Comparison of ENCODE assay signal across 29 mouse cellular contexts in the genomic region with DNA sequence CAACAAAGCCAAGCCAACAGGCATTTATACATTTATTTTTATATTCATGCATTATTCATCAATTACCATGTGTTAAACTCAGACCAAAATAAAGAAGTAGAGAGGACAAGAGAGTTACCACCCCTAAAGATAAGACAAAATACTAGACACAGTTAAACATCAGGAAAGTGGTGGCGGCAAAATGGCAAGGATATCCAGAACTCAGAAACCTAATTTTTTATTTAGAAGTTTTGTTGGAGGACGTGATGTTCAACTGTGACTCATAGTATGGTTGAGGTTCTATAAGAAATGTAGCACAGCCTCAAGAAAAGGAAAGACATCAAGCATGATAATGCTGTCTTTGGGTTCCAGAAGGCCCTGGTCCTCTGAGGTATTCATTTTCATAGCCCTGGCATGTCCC.
"Had no signal": no experiment of that assay in that cellular context is flagged by ENCODE, and none has a peak within 500 bp of the region (broad histone marks: within the 10 kb centered on the region; RNA-seq: fewer than 3 reads in every experiment).

No protein-coding gene starts in this region.

- DNase-seq: left cerebral cortex, postnatal 4 days; liver; liver, embryonic 13.5 days; liver, postnatal 0 days; lung, adult 18-20 months; lung, adult 2 months; lung, embryonic 14.5 days; lung, postnatal 10 days; lung, postnatal 14 days; lung, postnatal 36 days; lung, postnatal 4 days; midbrain, embryonic 14.5 days had no signal

- ATAC-seq: liver, embryonic 12.5 days; liver, postnatal 0 days; lung, postnatal 0 days; midbrain, embryonic 13.5 days; midbrain, embryonic 15.5 days; midbrain, embryonic 16.5 days had no signal

- H3K27ac ChIP-seq: limb, embryonic 10.5 days; limb, embryonic 12.5 days; limb, embryonic 13.5 days; limb, embryonic 15.5 days; liver, embryonic 12.5 days; liver, embryonic 13.5 days; liver, embryonic 14.5 days; liver, embryonic 15.5 days; lung, embryonic 15.5 days; macrophage; midbrain, embryonic 10.5 days; midbrain, embryonic 12.5 days; midbrain, embryonic 13.5 days; midbrain, embryonic 15.5 days had no signal

- H3K4me3 ChIP-seq: limb, embryonic 10.5 days; limb, embryonic 12.5 days; limb, embryonic 13.5 days; limb, embryonic 15.5 days; liver, embryonic 12.5 days; liver, embryonic 13.5 days; liver, embryonic 15.5 days; lung, embryonic 15.5 days; megakaryocyte, embryonic 14.5 days; midbrain, embryonic 10.5 days; midbrain, embryonic 12.5 days; midbrain, embryonic 13.5 days; midbrain, embryonic 15.5 days; myocyte had no signal
